Mouse (Mus musculus) midbrain, embryonic 10.5 days (tissue): ENCODE results near the gene Pik3ap1. TPM values are rescaled to one million over a fixed set of nuclear protein-coding genes. Genes with fewer than 3 reads are reported as not detected.
A peak's percentile ranks its signal among the peaks of the same experiment; 100 is the strongest.

ENCODE experiments used
- DNase-seq: peaks from one replicate; pipeline ENCODE4 v3.0.0-alpha.2; 2017; ENCODE audit warnings: low spot score
- H3K27ac ChIP-seq: fragments of 300-500 bp; sonication (generic); replicated peaks from 2 replicates; pipeline ENCODE4 v1.5.1; 2016; ENCODE audit warnings: mild to moderate bottlenecking
- H3K27me3 ChIP-seq: fragments of 300-500 bp; sonication (generic); 2 replicates; pipeline ENCODE4 v1.6.1; 2016; ENCODE audit warnings: low read depth, mild to moderate bottlenecking; ENCODE audit not compliant: poor library complexity, severe bottlenecking
- H3K36me3 ChIP-seq: fragments of 300-500 bp; sonication (generic); 2 replicates; pipeline ENCODE4 v1.6.1; 2016; ENCODE audit warnings: mild to moderate bottlenecking, moderate library complexity
- H3K4me1 ChIP-seq: fragments of 300-500 bp; sonication (generic); 2 replicates; pipeline ENCODE4 v1.6.1; 2016
- H3K4me3 ChIP-seq: fragments of 300-500 bp; sonication (generic); 2 replicates; pipeline ENCODE4 v1.5.1; 2016; ENCODE audit warnings: mild to moderate bottlenecking, moderate library complexity
- H3K9me3 ChIP-seq: fragments of 300-500 bp; sonication (generic); replicated peaks from 2 replicates; pipeline ENCODE4 v1.6.1; 2016; ENCODE audit warnings: mild to moderate bottlenecking
- WGBS: fragments of 180-500 bp; shearing (Covaris S2); methylation state at CpG from one replicate; pipeline ENCODE4 v1.1.7; 2016; 5-methylcytosine and 5-hydroxymethylcytosine counted together
- polyA plus RNA-seq: library from polyadenylated mRNA; unstranded; fragments of >200 nt; fragmentation: Nextera tagmentation; extraction: Ambion mirVana; gene quantifications from 2 replicates; pipeline ENCODE4 v1.2.1, GENCODE M21; 2016

Pik3ap1 gene
- polyA plus RNA-seq, 1 experiment from 2014 or later: 2.9 TPM

GRCm38 (mm10) chr19:41282718-41283117, 102.2 kb downstream of the Pik3ap1 start:
- Histone ChIP-seq H3K27me3 (peaks cover 6% of the 10 kb centered on the region; the same call in 1 of the 2 replicates), H3K9me3 (no peaks in the 10 kb centered on the region), H3K36me3 (no peaks in the 10 kb centered on the region), H3K27ac (no peak overlapping the region), H3K4me3 (no peak overlapping the region), H3K4me1 (no peaks in the 10 kb centered on the region)
- no peak for DNase-seq
- WGBS: 87% methylated on average over 5 of the region's 5 CpGs

- peaks cover 6% of the 10 kb centered on the region; the same call in 1 of the 2 replicates for H3K27me3 ChIP-seq
- H3K27ac ChIP-seq: no peak overlapping the region
- H3K4me3 ChIP-seq: no peak overlapping the region
- 84% methylated on average over 4 of the region's 4 CpGs for WGBS
- H3K9me3 ChIP-seq: no peaks in the 10 kb centered on the region
- no peaks in the 10 kb centered on the region for H3K36me3 ChIP-seq
- H3K4me1 ChIP-seq: no peaks in the 10 kb centered on the region
- DNase-seq: no peak
These were observed 102.7 kb downstream of the Pik3ap1 start for GRCm38 (mm10) chr19:41282216-41282615.

GRCm38 (mm10) chr19:41279724-41280244, 105.1 kb downstream of the Pik3ap1 start:
- no peaks in the 10 kb centered on the region for H3K36me3 ChIP-seq
- peaks cover 15% of the 10 kb centered on the region for H3K4me1 ChIP-seq
- WGBS: 78% methylated on average over 8 of the region's 8 CpGs

GRCm38 (mm10) chr19:41278606-41279005, 106.3 kb downstream of the Pik3ap1 start:
- H3K4me3 ChIP-seq: no peak overlapping the region
- no peaks in the 10 kb centered on the region for H3K9me3 ChIP-seq
- 86% methylated on average over 7 of the region's 7 CpGs for WGBS
- no peaks in the 10 kb centered on the region for H3K36me3 ChIP-seq
- peaks cover 16% of the 10 kb centered on the region; the same call in 1 of the 2 replicates for H3K27me3 ChIP-seq
- no peak overlapping the region for H3K27ac ChIP-seq
- peaks cover 15% of the 10 kb centered on the region for H3K4me1 ChIP-seq
- DNase-seq: no peak

More at GRCm38 (mm10) chr19:41279724-41280244, 105.1 kb downstream of the Pik3ap1 start:
- Histone ChIP-seq H3K27ac (no peak overlapping the region), H3K4me3 (no peak overlapping the region), H3K27me3 (peaks cover 11% of the 10 kb centered on the region; the same call in 1 of the 2 replicates), H3K9me3 (no peaks in the 10 kb centered on the region)
- no peak for DNase-seq

- Histone ChIP-seq H3K27me3 (peaks cover 24% of the 10 kb centered on the region), H3K36me3 (no peaks in the 10 kb centered on the region), H3K27ac (no peak overlapping the region), H3K4me1 (peaks cover 15% of the 10 kb centered on the region), H3K4me3 (no peak overlapping the region), H3K9me3 (no peaks in the 10 kb centered on the region)
- WGBS: 71% methylated on average over 3 of the region's 3 CpGs
- no peak for DNase-seq
These were observed 109.3 kb downstream of the Pik3ap1 start for GRCm38 (mm10) chr19:41275588-41275987.

GRCm38 (mm10) chr19:41270906-41271305, 114.0 kb downstream of the Pik3ap1 start:
- 81% methylated on average over 7 of the region's 7 CpGs for WGBS
- Histone ChIP-seq H3K4me3 (no peak overlapping the region), H3K27ac (no peak overlapping the region), H3K4me1 (peaks cover 14% of the 10 kb centered on the region), H3K27me3 (peaks cover 18% of the 10 kb centered on the region), H3K9me3 (no peaks in the 10 kb centered on the region), H3K36me3 (no peaks in the 10 kb centered on the region)
- no peak for DNase-seq

GRCm38 (mm10) chr19:41270151-41270727, 114.7 kb downstream of the Pik3ap1 start:
- H3K4me3 ChIP-seq: no peak overlapping the region
- H3K36me3 ChIP-seq: no peaks in the 10 kb centered on the region
- WGBS: 75% methylated on average over 9 of the region's 9 CpGs
- no peaks in the 10 kb centered on the region for H3K9me3 ChIP-seq
- H3K27ac ChIP-seq: no peak overlapping the region
- peaks cover 18% of the 10 kb centered on the region for H3K27me3 ChIP-seq
- no peak for DNase-seq
- peaks cover 7% of the 10 kb centered on the region for H3K4me1 ChIP-seq

GRCm38 (mm10) chr19:41266251-41266901, 118.5 kb downstream of the Pik3ap1 start:
- no peak for DNase-seq
- 59% methylated on average over 8 of the region's 8 CpGs for WGBS

GRCm38 (mm10) chr19:41264331-41264799, 120.5 kb downstream of the Pik3ap1 start:
- Histone ChIP-seq H3K27ac (peak overlapping the region; percentile 97), H3K27me3 (no peaks in the 10 kb centered on the region), H3K9me3 (no peaks in the 10 kb centered on the region), H3K4me1 (peaks cover 39% of the 10 kb centered on the region), H3K36me3 (no peaks in the 10 kb centered on the region; the same call in 1 of the 2 replicates), H3K4me3 (peak overlapping the region; percentile 96)
- WGBS: 40% methylated on average over 13 of the region's 13 CpGs
- DNase-seq: peak; percentile 15

More at GRCm38 (mm10) chr19:41266251-41266901, 118.5 kb downstream of the Pik3ap1 start:
- Histone ChIP-seq H3K27me3 (no peaks in the 10 kb centered on the region), H3K4me3 (no peak overlapping the region), H3K27ac (no peak overlapping the region), H3K36me3 (no peaks in the 10 kb centered on the region), H3K9me3 (no peaks in the 10 kb centered on the region), H3K4me1 (peaks cover 33% of the 10 kb centered on the region)

GRCm38 (mm10) chr19:41263630-41264295, 121.1 kb downstream of the Pik3ap1 start, which contains the start of gene Tm9sf3:
TSS of gene Tm9sf3 (minus strand) at chr19:41263997.
- Histone ChIP-seq H3K27ac (peak within 1 kb of the TSS; percentile 97), H3K4me1 (peaks cover 39% of the 10 kb centered on the region), H3K4me3 (peak within 1 kb of the TSS; percentile 96), H3K9me3 (no peaks in the 10 kb centered on the region), H3K27me3 (no peaks in the 10 kb centered on the region), H3K36me3 (no peaks in the 10 kb centered on the region; the same call in 1 of the 2 replicates)
- WGBS: under 1% methylated on average over 96 of the region's 98 CpGs
- peak; percentile 86 for DNase-seq

- Histone ChIP-seq H3K4me1 (peaks cover 39% of the 10 kb centered on the region), H3K36me3 (no peaks in the 10 kb centered on the region; the same call in 1 of the 2 replicates), H3K27ac (peak overlapping the region; percentile 97), H3K4me3 (peak overlapping the region; percentile 96), H3K9me3 (no peaks in the 10 kb centered on the region), H3K27me3 (no peaks in the 10 kb centered on the region)
- 7% methylated on average over 51 of the region's 51 CpGs for WGBS
- peak; percentile 75 for DNase-seq
These were observed 121.9 kb downstream of the Pik3ap1 start for GRCm38 (mm10) chr19:41262712-41263629.

- Histone ChIP-seq H3K4me1 (peaks cover 39% of the 10 kb centered on the region), H3K27ac (no peak overlapping the region), H3K4me3 (no peak overlapping the region), H3K36me3 (peaks cover 6% of the 10 kb centered on the region), H3K27me3 (no peaks in the 10 kb centered on the region), H3K9me3 (no peaks in the 10 kb centered on the region)
- 91% methylated on average over 3 of the region's 3 CpGs for WGBS
- no peak for DNase-seq
These were observed 124.2 kb downstream of the Pik3ap1 start for GRCm38 (mm10) chr19:41260736-41261135.
